Mouse (Mus musculus): ENCODE measurements around the gene Treml4. TPM values are rescaled to one million over a fixed set of nuclear protein-coding genes. Genes with fewer than 3 reads are reported as not detected.

Treml4 gene
- 0.19 and 0.43 TPM in 2 replicates for polyA plus RNA-seq (2014; fragmentation: Nextera tagmentation; extraction: Ambion mirVana)

DNA sequence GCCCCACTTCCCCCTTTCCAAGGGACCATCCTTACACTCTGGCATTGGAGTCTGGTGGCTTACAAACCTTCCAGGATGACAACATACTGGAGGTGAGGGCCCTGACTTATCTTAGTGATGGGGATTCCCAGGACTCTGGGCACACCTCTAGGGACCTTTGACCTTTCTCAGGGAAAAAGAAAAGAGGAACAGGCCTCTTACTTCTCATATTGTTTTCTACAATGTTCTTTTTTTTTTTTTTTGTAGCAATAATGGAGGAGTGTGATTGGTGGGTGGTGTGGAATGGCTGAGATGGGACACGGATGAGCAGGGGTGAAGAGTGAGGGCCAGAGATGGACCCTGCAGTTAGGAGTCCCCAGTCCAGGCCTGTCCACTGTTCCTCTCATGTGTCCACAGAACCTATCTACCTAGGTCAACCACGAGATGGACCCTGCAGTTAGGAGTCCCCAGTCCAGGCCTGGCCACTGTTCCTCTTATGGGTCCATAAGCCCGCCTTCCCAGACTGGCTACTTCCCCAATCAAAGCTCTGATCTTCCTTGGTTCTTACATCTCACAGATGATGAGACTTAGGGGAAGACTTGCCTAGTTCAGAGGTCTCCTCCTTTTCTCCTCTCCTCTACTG is at the start of gene Treml4:
Treml4 (plus strand) TSS at position 555 of the 622 bp plus-strand sequence.
- peaks cover 8% of the 10 kb centered on the region; the same call in 1 of the 2 replicates for H3K9me3 ChIP-seq (ENCODE audit: control insufficient read depth, low read length)
- H3K36me3 ChIP-seq (ENCODE audit: control insufficient read depth, insufficient read depth, low read length) = no peaks in the 10 kb centered on the region
- WGBS = 91% methylated on average over 3 of the region's 3 CpGs
- H3K27me3 ChIP-seq (ENCODE audit: control insufficient read depth, insufficient read depth, low read length) = no peaks in the 10 kb centered on the region
- no peak within 1 kb of the TSS for H3K4me3 ChIP-seq (ENCODE audit: low read length)
- no peak within 1 kb of the TSS for H3K4me2 ChIP-seq (replicated peaks; ENCODE audit: low read depth, low read length)
- H3K9ac ChIP-seq (ENCODE audit: low read depth, low read length) = no peak within 1 kb of the TSS
- no peak within 1 kb of the TSS for H3K27ac ChIP-seq (ENCODE audit: low read depth, low read length)
- no peak for ATAC-seq (ENCODE audit: low FRiP score, low TSS enrichment)
- H3K4me1 ChIP-seq (ENCODE audit: control insufficient read depth, insufficient read depth, low read length) = no peaks in the 10 kb centered on the region

GRCm38 (mm10) chr17:48215429-48215828 is 48.7 kb upstream of the Treml4 start:
- no peaks in the 10 kb centered on the region for H3K9me3 ChIP-seq (ENCODE audit: control insufficient read depth, low read length)
- H3K4me2 ChIP-seq (replicated peaks; ENCODE audit: low read depth, low read length) = no peak overlapping the region
- no peaks in the 10 kb centered on the region for H3K36me3 ChIP-seq (ENCODE audit: control insufficient read depth, insufficient read depth, low read length)
- no peak overlapping the region for H3K27ac ChIP-seq (ENCODE audit: low read depth, low read length)
- no peaks in the 10 kb centered on the region for H3K4me1 ChIP-seq (ENCODE audit: control insufficient read depth, insufficient read depth, low read length)
- WGBS = 90% methylated on average over 1 of the region's 1 CpGs
- no peak overlapping the region for H3K4me3 ChIP-seq (ENCODE audit: low read length)
- H3K27me3 ChIP-seq (ENCODE audit: control insufficient read depth, insufficient read depth, low read length) = no peaks in the 10 kb centered on the region
- no peak overlapping the region for H3K9ac ChIP-seq (ENCODE audit: low read depth, low read length)
- ATAC-seq (ENCODE audit: low FRiP score, low TSS enrichment) = no peak

DNA sequence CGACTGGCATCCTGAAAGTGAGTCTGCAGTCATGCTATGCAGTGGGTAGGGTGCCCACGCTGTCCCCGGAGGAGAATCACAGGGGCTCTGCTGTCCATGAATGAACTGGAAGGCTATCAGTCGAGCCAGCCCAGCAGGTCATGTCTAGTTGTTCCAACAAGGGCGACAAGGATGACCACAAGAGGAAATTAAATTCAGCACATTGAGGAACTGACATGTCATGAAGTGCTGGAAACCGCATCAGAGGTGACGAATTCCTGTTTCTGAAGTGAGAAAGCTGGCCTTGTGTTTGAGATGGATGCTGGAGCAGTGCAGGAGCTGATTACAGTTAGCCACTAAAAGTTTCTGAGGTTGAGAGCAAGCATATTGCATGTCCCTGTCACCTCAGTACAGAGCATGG is 33.4 kb upstream of the Treml4 start:
- 82% methylated on average over 7 of the region's 7 CpGs for WGBS
- Histone ChIP-seq H3K27me3 (ENCODE audit: control insufficient read depth, insufficient read depth, low read length) (no peaks in the 10 kb centered on the region), H3K9me3 (ENCODE audit: control insufficient read depth, low read length) (no peaks in the 10 kb centered on the region), H3K27ac (ENCODE audit: low read depth, low read length) (no peak overlapping the region), H3K9ac (ENCODE audit: low read depth, low read length) (no peak overlapping the region), H3K36me3 (ENCODE audit: control insufficient read depth, insufficient read depth, low read length) (no peaks in the 10 kb centered on the region), H3K4me3 (ENCODE audit: low read length) (no peak overlapping the region), H3K4me2 (replicated peaks; ENCODE audit: low read depth, low read length) (no peak overlapping the region), H3K4me1 (ENCODE audit: control insufficient read depth, insufficient read depth, low read length) (no peaks in the 10 kb centered on the region)
- no peak for ATAC-seq (ENCODE audit: low FRiP score, low TSS enrichment)

DNA sequence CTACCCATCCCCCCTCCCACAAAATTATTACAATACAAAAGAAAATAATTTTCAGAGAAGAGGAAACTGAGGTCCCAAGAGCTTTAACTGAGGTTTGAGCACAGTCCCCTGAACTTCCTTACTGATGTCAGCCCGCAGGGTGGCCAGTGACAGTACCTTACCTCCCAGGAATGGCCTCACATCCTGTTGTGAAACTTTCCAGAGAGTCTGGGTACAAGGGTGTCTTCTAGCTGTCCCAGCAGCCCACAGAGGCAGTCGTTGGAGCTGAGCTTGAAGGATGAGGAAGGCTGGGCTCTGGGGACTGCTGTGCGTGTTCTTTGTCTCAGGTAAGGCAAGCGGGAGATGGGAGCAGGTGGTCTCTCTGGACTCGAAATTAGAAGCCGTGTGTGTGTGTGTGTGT is 31.6 kb upstream of the Treml4 start, which contains the start of gene Trem1:
Trem1 (plus strand) TSS at position 251 of the 400 bp plus-strand sequence.
- Histone ChIP-seq H3K27ac (ENCODE audit: low read depth, low read length) (no peak within 1 kb of the TSS), H3K36me3 (ENCODE audit: control insufficient read depth, insufficient read depth, low read length) (no peaks in the 10 kb centered on the region), H3K4me3 (ENCODE audit: low read length) (no peak within 1 kb of the TSS), H3K9me3 (ENCODE audit: control insufficient read depth, low read length) (no peaks in the 10 kb centered on the region), H3K4me2 (replicated peaks; ENCODE audit: low read depth, low read length) (no peak within 1 kb of the TSS), H3K27me3 (ENCODE audit: control insufficient read depth, insufficient read depth, low read length) (no peaks in the 10 kb centered on the region), H3K4me1 (ENCODE audit: control insufficient read depth, insufficient read depth, low read length) (no peaks in the 10 kb centered on the region), H3K9ac (ENCODE audit: low read depth, low read length) (no peak within 1 kb of the TSS)
- 88% methylated on average over 6 of the region's 6 CpGs for WGBS
- ATAC-seq (ENCODE audit: low FRiP score, low TSS enrichment) = no peak

DNA sequence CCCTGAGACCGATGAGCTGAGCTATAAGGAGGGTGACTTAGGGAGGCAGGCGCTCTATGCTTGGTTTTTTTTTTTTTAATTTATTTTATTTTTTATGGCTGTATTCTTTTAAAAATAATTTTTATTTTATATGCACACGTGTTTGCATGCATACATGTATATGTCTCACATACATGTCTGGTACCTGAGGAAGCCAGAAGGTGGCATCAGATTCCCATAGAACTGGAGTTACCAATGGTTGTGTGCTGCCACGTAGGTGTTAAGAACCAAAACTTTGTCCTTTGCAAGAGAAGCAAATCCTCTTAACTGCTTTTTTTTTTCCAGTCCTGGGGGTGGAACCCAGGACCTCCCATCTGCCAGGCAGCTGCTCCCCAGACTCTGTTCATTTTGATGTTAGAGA is 30.3 kb upstream of the Treml4 start:
- Histone ChIP-seq H3K36me3 (ENCODE audit: control insufficient read depth, insufficient read depth, low read length) (no peaks in the 10 kb centered on the region), H3K4me3 (ENCODE audit: low read length) (no peak overlapping the region), H3K4me1 (ENCODE audit: control insufficient read depth, insufficient read depth, low read length) (no peaks in the 10 kb centered on the region), H3K9me3 (ENCODE audit: control insufficient read depth, low read length) (no peaks in the 10 kb centered on the region), H3K27ac (ENCODE audit: low read depth, low read length) (no peak overlapping the region), H3K4me2 (replicated peaks; ENCODE audit: low read depth, low read length) (no peak overlapping the region), H3K27me3 (ENCODE audit: control insufficient read depth, insufficient read depth, low read length) (no peaks in the 10 kb centered on the region), H3K9ac (ENCODE audit: low read depth, low read length) (no peak overlapping the region)
- 94% methylated on average over 4 of the region's 4 CpGs for WGBS
- no peak for ATAC-seq (ENCODE audit: low FRiP score, low TSS enrichment)

GRCm38 (mm10) chr17:48234550-48234949 is 29.5 kb upstream of the Treml4 start:
- no peak for ATAC-seq (ENCODE audit: low FRiP score, low TSS enrichment)
- Histone ChIP-seq H3K4me1 (ENCODE audit: control insufficient read depth, insufficient read depth, low read length) (no peaks in the 10 kb centered on the region), H3K4me2 (replicated peaks; ENCODE audit: low read depth, low read length) (no peak overlapping the region), H3K27me3 (ENCODE audit: control insufficient read depth, insufficient read depth, low read length) (no peaks in the 10 kb centered on the region), H3K9me3 (ENCODE audit: control insufficient read depth, low read length) (no peaks in the 10 kb centered on the region), H3K36me3 (ENCODE audit: control insufficient read depth, insufficient read depth, low read length) (no peaks in the 10 kb centered on the region), H3K27ac (ENCODE audit: low read depth, low read length) (no peak overlapping the region), H3K4me3 (ENCODE audit: low read length) (no peak overlapping the region), H3K9ac (ENCODE audit: low read depth, low read length) (no peak overlapping the region)
- 70% methylated on average over 5 of the region's 5 CpGs for WGBS

DNA sequence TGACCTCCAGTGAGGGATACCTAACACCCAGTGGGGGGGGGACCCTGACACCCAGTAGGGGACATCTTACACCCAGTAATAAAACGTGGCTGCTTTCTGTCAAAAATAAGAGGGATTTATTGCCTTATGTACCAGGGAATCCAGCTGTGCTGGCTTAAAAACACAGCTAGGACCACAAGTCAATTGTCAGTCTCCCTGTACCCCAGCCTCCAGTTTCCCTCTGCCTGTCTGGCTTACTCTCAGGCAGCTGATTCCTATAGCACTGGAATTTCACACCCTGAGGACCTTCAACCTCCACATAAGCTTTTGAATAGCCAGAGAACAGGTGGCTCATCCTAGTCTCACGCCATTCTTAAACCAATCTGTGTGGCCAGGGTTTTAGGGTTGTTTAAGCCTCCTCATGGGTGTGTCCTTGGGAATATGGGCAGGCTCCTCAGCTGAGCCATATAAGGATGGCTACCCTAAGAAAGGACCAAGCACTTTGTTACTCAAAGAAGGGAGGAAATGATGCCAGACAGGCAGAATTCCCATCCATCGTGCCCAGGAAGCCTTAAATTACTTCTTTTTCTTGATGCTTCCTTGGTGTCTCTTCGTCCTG is 28.2 kb upstream of the Treml4 start:
- ATAC-seq (ENCODE audit: low FRiP score, low TSS enrichment) = no peak
- no peaks in the 10 kb centered on the region for H3K9me3 ChIP-seq (ENCODE audit: control insufficient read depth, low read length)
- no peak overlapping the region for H3K27ac ChIP-seq (ENCODE audit: low read depth, low read length)
- H3K36me3 ChIP-seq (ENCODE audit: control insufficient read depth, insufficient read depth, low read length) = no peaks in the 10 kb centered on the region
- no peak overlapping the region for H3K9ac ChIP-seq (ENCODE audit: low read depth, low read length)
- no peak overlapping the region for H3K4me3 ChIP-seq (ENCODE audit: low read length)
- H3K4me1 ChIP-seq (ENCODE audit: control insufficient read depth, insufficient read depth, low read length) = no peaks in the 10 kb centered on the region
- WGBS = 18% methylated on average over 4 of the region's 4 CpGs
- no peaks in the 10 kb centered on the region for H3K27me3 ChIP-seq (ENCODE audit: control insufficient read depth, insufficient read depth, low read length)
- no peak overlapping the region for H3K4me2 ChIP-seq (replicated peaks; ENCODE audit: low read depth, low read length)

DNA sequence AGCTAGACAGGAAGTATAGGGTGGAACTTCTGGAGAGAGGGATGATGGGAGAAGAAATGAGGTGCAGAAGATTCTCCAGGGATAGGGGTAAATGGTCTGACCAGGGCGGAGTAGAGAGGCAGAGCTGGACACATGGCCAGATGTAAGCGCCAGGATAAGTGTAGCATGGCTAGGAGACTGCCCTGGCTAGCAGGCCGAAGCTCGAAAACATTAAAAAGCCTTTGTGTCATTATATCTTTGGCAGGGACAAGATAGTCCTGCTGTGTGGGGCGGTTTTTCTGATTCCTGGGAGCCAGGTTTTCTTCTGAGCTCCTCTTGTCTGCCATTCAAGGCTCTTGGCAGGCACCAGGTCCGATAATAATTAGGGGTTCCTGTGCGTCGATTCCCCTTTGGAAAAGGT is 26.5 kb upstream of the Treml4 start:
- no peak overlapping the region for H3K4me2 ChIP-seq (replicated peaks; ENCODE audit: low read depth, low read length)
- no peaks in the 10 kb centered on the region for H3K4me1 ChIP-seq (ENCODE audit: control insufficient read depth, insufficient read depth, low read length)
- no peak overlapping the region for H3K9ac ChIP-seq (ENCODE audit: low read depth, low read length)
- H3K9me3 ChIP-seq (ENCODE audit: control insufficient read depth, low read length) = no peaks in the 10 kb centered on the region
- H3K27me3 ChIP-seq (ENCODE audit: control insufficient read depth, insufficient read depth, low read length) = no peaks in the 10 kb centered on the region
- H3K4me3 ChIP-seq (ENCODE audit: low read length) = no peak overlapping the region
- H3K27ac ChIP-seq (ENCODE audit: low read depth, low read length) = no peak overlapping the region
- no peak for ATAC-seq (ENCODE audit: low FRiP score, low TSS enrichment)
- 93% methylated on average over 8 of the region's 8 CpGs for WGBS
- no peaks in the 10 kb centered on the region for H3K36me3 ChIP-seq (ENCODE audit: control insufficient read depth, insufficient read depth, low read length)

- H3K27me3 ChIP-seq (ENCODE audit: control insufficient read depth, insufficient read depth, low read length) = no peaks in the 10 kb centered on the region
- no peak within 1 kb of the TSS for H3K4me2 ChIP-seq (replicated peaks; ENCODE audit: low read depth, low read length)
- H3K4me3 ChIP-seq (ENCODE audit: low read length) = no peak within 1 kb of the TSS
- H3K9ac ChIP-seq (ENCODE audit: low read depth, low read length) = no peak within 1 kb of the TSS
- no peaks in the 10 kb centered on the region for H3K9me3 ChIP-seq (ENCODE audit: control insufficient read depth, low read length)
- no peak within 1 kb of the TSS for H3K27ac ChIP-seq (ENCODE audit: low read depth, low read length)
- H3K36me3 ChIP-seq (ENCODE audit: control insufficient read depth, insufficient read depth, low read length) = no peaks in the 10 kb centered on the region
- 76% methylated on average over 11 of the region's 11 CpGs for WGBS
- H3K4me1 ChIP-seq (ENCODE audit: control insufficient read depth, insufficient read depth, low read length) = no peaks in the 10 kb centered on the region
- ATAC-seq (ENCODE audit: low FRiP score, low TSS enrichment) = no peak
These were observed 16.7 kb upstream of the Treml4 start, which contains the start of gene Trem3 for GRCm38 (mm10) chr17:48247221-48247928. Trem3 (plus strand) TSS chr17:48247777.
